Mouse (Mus musculus) hindbrain, embryonic 16.5 days (tissue): Measurements from ENCODE around the gene Fam24a. TPM values are rescaled to one million over a fixed set of nuclear protein-coding genes. Genes with fewer than 3 reads are reported as not detected.

ENCODE experiments used
- ATAC-seq: fragments of 200-750 bp; cut with Nextera tagmentation; 2 replicates; pipeline ENCODE4 v1.8.0; 2017; ENCODE audit warnings: moderate TSS enrichment, moderate library complexity
- H3K27ac ChIP-seq: fragments of 300-500 bp; sonication (generic); 2 replicates; pipeline ENCODE4 v1.5.1; 2014; ENCODE audit warnings: low read depth, mild to moderate bottlenecking, control low read depth, low read length, moderate library complexity
- H3K27me3 ChIP-seq: fragments of 300-500 bp; sonication (generic); replicated peaks from 2 replicates; pipeline ENCODE4 v1.6.1; 2014; ENCODE audit warnings: low read length; ENCODE audit not compliant: control insufficient read depth, insufficient read depth
- H3K36me3 ChIP-seq: fragments of 300-500 bp; sonication (generic); 2 replicates; pipeline ENCODE4 v1.6.1; 2014; ENCODE audit warnings: mild to moderate bottlenecking, low read length, moderate library complexity, mixed read lengths; ENCODE audit not compliant: control insufficient read depth, insufficient read depth
- H3K4me1 ChIP-seq: fragments of 300-500 bp; sonication (generic); 2 replicates; pipeline ENCODE4 v1.6.1; 2014; ENCODE audit warnings: low read depth, low read length; ENCODE audit not compliant: control insufficient read depth, insufficient read depth
- H3K4me2 ChIP-seq: fragments of 300-500 bp; sonication (generic); 2 replicates; pipeline ENCODE4 v1.6.1; 2014; ENCODE audit warnings: mild to moderate bottlenecking, low read length, control low read depth, moderate library complexity
- H3K4me3 ChIP-seq: fragments of 300-500 bp; sonication (generic); 2 replicates; pipeline ENCODE4 v1.5.1; 2014; ENCODE audit warnings: mild to moderate bottlenecking, low read length, control low read depth, moderate library complexity
- H3K9ac ChIP-seq: fragments of 300-500 bp; sonication (generic); 2 replicates; pipeline ENCODE4 v1.6.1; 2014; ENCODE audit warnings: low read depth, mild to moderate bottlenecking, control low read depth, low read length, moderate library complexity
- H3K9me3 ChIP-seq: fragments of 300-500 bp; sonication (generic); 2 replicates; pipeline ENCODE4 v1.6.1; 2014; ENCODE audit warnings: mild to moderate bottlenecking, low read length, moderate library complexity; ENCODE audit not compliant: control insufficient read depth
- WGBS: fragments of 180-500 bp; shearing (Covaris S2); extraction: QIAGEN DNeasy Blood & Tissue Kit; methylation state at CpG from one replicate; pipeline ENCODE4 v1.1.7; 2014; 5-methylcytosine and 5-hydroxymethylcytosine counted together
- polyA plus RNA-seq: library from polyadenylated mRNA; unstranded; fragments of >200 nt; fragmentation: Nextera tagmentation; extraction: Ambion mirVana; gene quantifications from 2 replicates; pipeline ENCODE4 v1.2.1, GENCODE M21; 2015

Gene Fam24a
- polyA plus RNA-seq, 1 experiment from 2014 or later: not detected

GRCm38 (mm10) chr7:131371470-131371860 is 37.8 kb downstream of the Fam24a start:
- H3K27ac ChIP-seq: peak overlapping the region; percentile 90
- no peaks in the 10 kb centered on the region for H3K27me3 ChIP-seq
- 0 out of 2 replicates have a peak, but pooled peaks have one; percentile 28 for ATAC-seq
- H3K4me1 ChIP-seq: no peaks in the 10 kb centered on the region; the same call in 1 of the 2 replicates
- no peaks in the 10 kb centered on the region for H3K9me3 ChIP-seq
- 10% methylated on average over 9 of the region's 9 CpGs for WGBS
- H3K4me3 ChIP-seq: peak overlapping the region; percentile 81
- H3K36me3 ChIP-seq: no peaks in the 10 kb centered on the region
- peak overlapping the region; percentile 94 for H3K9ac ChIP-seq
- peak overlapping the region; percentile 68 for H3K4me2 ChIP-seq

GRCm38 (mm10) chr7:131371880-131372651 is 38.4 kb downstream of the Fam24a start:
- H3K9ac ChIP-seq: peak overlapping the region; percentile 94
- H3K4me1 ChIP-seq: no peaks in the 10 kb centered on the region; the same call in 1 of the 2 replicates
- no peaks in the 10 kb centered on the region for H3K36me3 ChIP-seq
- peak overlapping the region; percentile 68 for H3K4me2 ChIP-seq
- ATAC-seq: no peak
- H3K27me3 ChIP-seq: no peaks in the 10 kb centered on the region
- no peaks in the 10 kb centered on the region for H3K9me3 ChIP-seq
- no peak overlapping the region for H3K27ac ChIP-seq
- 71% methylated on average over 9 of the region's 9 CpGs for WGBS
- H3K4me3 ChIP-seq: peak overlapping the region; percentile 81

Other genes starting within 250 kb of the Fam24a start
- gene 4933402N03Rik, start 187.6 kb upstream of the Fam24a start, polyA plus RNA-seq: not detected in 2 replicates
- gene 5430419D17Rik, start 159.5 kb upstream of the Fam24a start, polyA plus RNA-seq: 0.03 TPM in 1 of 2 replicates, not detected in the other
- not detected in 2 replicates for gene Cuzd1, start 11.6 kb upstream of the Fam24a start, polyA plus RNA-seq
- not detected in 2 replicates for gene Fam24b, start 4.3 kb upstream of the Fam24a start, polyA plus RNA-seq
- gene 2310057M21Rik, start 28.9 kb downstream of the Fam24a start, polyA plus RNA-seq: 29.0 and 33.9 TPM in 2 replicates
- gene Pstk, start 37.3 kb downstream of the Fam24a start, polyA plus RNA-seq: 51.8 and 57.9 TPM in 2 replicates
- gene Ikzf5, start 76.7 kb downstream of the Fam24a start, polyA plus RNA-seq: 9.6 and 11.4 TPM in 2 replicates
- gene Acadsb, start 76.7 kb downstream of the Fam24a start, polyA plus RNA-seq: 101 and 102 TPM in 2 replicates
- 0.84 and 0.99 TPM in 2 replicates for gene Hmx3, start 209.0 kb downstream of the Fam24a start, polyA plus RNA-seq
- gene Hmx2, start 214.9 kb downstream of the Fam24a start, polyA plus RNA-seq: 1.1 and 1.3 TPM in 2 replicates
- gene Bub3, start 226.4 kb downstream of the Fam24a start, polyA plus RNA-seq: 149 and 162 TPM in 2 replicates